Mouse (Mus musculus) liver, adult 2 months (tissue): ENCODE data around the gene Ppp4r3a. TPM values are rescaled to one million over a fixed set of nuclear protein-coding genes. Genes with fewer than 3 reads are reported as not detected.
"Not testable (repeated sequence)": the region's sequence is repeated elsewhere in the genome, so short reads cannot be mapped to it uniquely, and the experiment has no call there.

Experiments
- DNase-seq: peaks from one replicate; pipeline ENCODE4 v3.0.0-alpha.2; 2011; ENCODE audit warnings: low read depth, low spot score; ENCODE audit errors: extremely low read depth
- H3K27ac ChIP-seq: fragments of 200-500 bp; replicated peaks from 2 replicates; pipeline ENCODE4 v1.5.1; 2012; ENCODE audit warnings: low read depth, mild to moderate bottlenecking, control low read depth, inconsistent platforms, low read length; ENCODE audit not compliant: insufficient read depth
- H3K27me3 ChIP-seq: fragments of 200-500 bp; 2 replicates; pipeline ENCODE4 v1.6.1; 2012; ENCODE audit warnings: mild to moderate bottlenecking, moderate library complexity, low read length, inconsistent platforms; ENCODE audit not compliant: control insufficient read depth, insufficient read depth
- H3K36me3 ChIP-seq: fragments of 200-500 bp; 2 replicates; pipeline ENCODE4 v1.6.1; 2012; ENCODE audit warnings: low read length, inconsistent platforms; ENCODE audit not compliant: control insufficient read depth, insufficient read depth
- H3K4me1 ChIP-seq: fragments of 200-500 bp; 2 replicates; pipeline ENCODE4 v1.6.1; 2011; ENCODE audit warnings: low read length; ENCODE audit not compliant: control insufficient read depth, insufficient read depth
- H3K4me3 ChIP-seq: fragments of 200-500 bp; 2 replicates; pipeline ENCODE4 v1.5.1; 2011; ENCODE audit warnings: low read depth, mild to moderate bottlenecking, control low read depth, low read length, moderate library complexity; ENCODE audit not compliant: insufficient read depth
- H3K79me2 ChIP-seq: fragments of 200-500 bp; 2 replicates; pipeline ENCODE4 v1.6.1; 2012; ENCODE audit warnings: inconsistent platforms, mild to moderate bottlenecking, low read length, moderate library complexity; ENCODE audit not compliant: control insufficient read depth, insufficient read depth
- H3K9ac ChIP-seq: fragments of 200-500 bp; 2 replicates; pipeline ENCODE4 v1.6.1; 2012; ENCODE audit warnings: low read depth, mild to moderate bottlenecking, control low read depth, inconsistent platforms, low read length
- CTCF ChIP-seq: fragments of 200-500 bp; IDR thresholded peaks from 2 replicates; pipeline ENCODE4 v1.5.1; 2011; ENCODE audit warnings: low read depth, low read length, control low read depth
- POLR2A ChIP-seq: fragments of 200-500 bp; IDR thresholded peaks from 2 replicates; pipeline ENCODE4 v1.6.1; 2011; ENCODE audit warnings: low read length, control low read depth; ENCODE audit not compliant: insufficient read depth; ENCODE audit errors: extremely low read depth
- WGBS: fragments of 180-500 bp; shearing (Covaris S2); methylation state at CpG from one replicate; pipeline ENCODE4 v1.1.7; 2018; 5-methylcytosine and 5-hydroxymethylcytosine counted together
- polyA plus RNA-seq: library from polyadenylated mRNA; depleted of rRNA; stranded (reverse); fragments of >200 nt; gene quantifications from 2 replicates; pipeline ENCODE4 v1.2.3, GENCODE M21; 2012; rRNA removed
- total RNA-seq: library from RNA; depleted of rRNA; stranded (reverse); fragments of >200 nt; gene quantifications from 2 replicates; pipeline ENCODE4 v1.2.3, GENCODE M21; 2014; rRNA removed

The Ppp4r3a gene
- total RNA-seq (40.7 and 41.9 TPM in 2 replicates), polyA plus RNA-seq (11.6 and 12.2 TPM in 2 replicates)

DNA sequence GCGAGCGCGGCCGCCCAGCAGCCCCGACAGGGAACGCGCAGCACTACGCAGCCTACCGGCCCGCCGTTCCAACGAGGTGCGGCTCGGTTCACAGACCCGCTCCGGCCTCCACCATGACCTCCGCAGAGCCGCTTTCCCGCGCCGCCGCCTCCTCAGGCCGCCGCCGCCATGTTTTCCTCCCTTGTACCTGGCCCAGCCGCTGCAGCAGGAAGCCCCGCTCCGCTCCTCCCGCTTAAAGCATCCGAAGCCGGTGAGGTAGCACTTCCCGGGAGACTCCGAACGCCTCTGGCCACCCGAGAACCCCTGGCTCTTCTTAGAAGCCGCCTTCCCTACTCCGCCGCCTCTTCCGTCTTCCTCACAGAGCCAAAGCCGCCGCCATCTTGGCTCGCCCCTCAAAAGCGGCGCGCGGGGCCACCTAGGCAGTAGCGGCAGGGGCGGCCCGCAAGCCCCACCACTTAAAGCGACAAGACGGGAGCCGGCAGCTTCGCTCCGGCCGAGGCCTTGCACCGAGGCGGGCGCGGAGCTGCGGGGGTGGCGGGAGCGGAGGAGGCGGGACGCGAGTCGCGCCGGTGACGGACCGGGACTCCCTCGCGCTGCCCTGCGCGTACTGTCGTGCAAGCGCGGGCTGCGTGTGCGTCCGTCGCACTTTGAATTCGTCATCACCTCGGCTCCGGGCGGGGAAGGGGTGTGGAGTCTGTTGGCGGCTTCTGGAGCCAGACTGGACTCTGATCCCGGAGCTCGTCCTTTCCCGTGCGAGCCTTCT, at the start of gene Ppp4r3a:
Gene Ppp4r3a (minus strand): TSS at position 627 of the 763 bp plus-strand sequence.
- H3K36me3 ChIP-seq = no peaks in the 10 kb centered on the region
- no peaks in the 10 kb centered on the region for H3K27me3 ChIP-seq
- TF ChIP-seq POLR2A = peak; percentile 56; the same call in 1 of the 2 replicates
- TF ChIP-seq CTCF = no peak
- peak; percentile 94 for DNase-seq
- peaks cover 11% of the 10 kb centered on the region for H3K4me1 ChIP-seq
- peak within 1 kb of the TSS; percentile 99 for H3K9ac ChIP-seq
- WGBS = under 1% methylated on average over 86 of the region's 90 CpGs
- peak within 1 kb of the TSS; percentile 96 for H3K27ac ChIP-seq
- H3K79me2 ChIP-seq = peaks cover 23% of the 10 kb centered on the region
- peak within 1 kb of the TSS; percentile 99 for H3K4me3 ChIP-seq

DNA sequence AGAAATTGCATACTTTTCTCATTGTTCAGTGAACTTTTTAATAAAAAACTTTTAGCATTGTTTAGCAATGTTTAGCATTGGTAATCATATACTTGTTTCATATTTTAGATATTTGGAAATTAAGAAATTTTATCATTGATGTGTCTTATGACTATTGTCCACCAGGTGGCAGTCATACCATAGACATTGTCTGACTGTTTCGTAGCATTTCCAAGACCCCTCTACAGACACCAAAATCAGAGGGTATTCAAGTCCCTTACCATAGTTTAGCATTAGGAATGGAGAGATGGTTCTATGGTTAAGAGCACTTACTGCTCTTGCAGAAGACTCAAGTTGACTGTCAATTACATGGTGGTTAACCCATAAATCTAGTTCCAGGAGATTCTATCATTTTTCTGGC, 39.5 kb upstream of the Ppp4r3a start:
- no peaks in the 10 kb centered on the region for H3K4me1 ChIP-seq
- TF ChIP-seq CTCF = peak; percentile 38
- no peak for TF ChIP-seq POLR2A
- no peak overlapping the region for H3K4me3 ChIP-seq
- H3K79me2 ChIP-seq = no peaks in the 10 kb centered on the region
- peak; percentile 8 for DNase-seq
- H3K9ac ChIP-seq = no peak overlapping the region
- H3K36me3 ChIP-seq = no peaks in the 10 kb centered on the region
- H3K27ac ChIP-seq = no peak overlapping the region
- WGBS = 20% methylated on average over 1 of the region's 1 CpGs
- H3K27me3 ChIP-seq = no peaks in the 10 kb centered on the region

DNA sequence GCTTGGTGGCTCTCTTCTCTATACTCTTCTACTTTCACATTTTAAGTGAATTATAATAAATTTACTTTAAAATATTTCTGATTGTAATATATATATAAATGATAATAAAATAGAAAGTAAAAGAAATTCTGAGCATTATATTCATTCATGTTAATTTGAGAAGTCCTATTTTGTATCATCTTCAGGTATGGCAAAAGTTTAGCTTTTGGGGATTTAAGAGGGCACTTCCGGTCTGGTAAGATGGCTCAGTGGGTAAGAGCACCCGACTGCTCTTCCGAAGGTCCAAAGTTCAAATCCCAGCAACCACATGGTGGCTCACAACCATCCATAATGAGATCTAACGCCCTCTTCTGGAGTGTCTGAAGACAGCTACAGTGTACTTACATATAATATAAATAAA, 38.6 kb upstream of the Ppp4r3a start:
- not testable (repeated sequence) for H3K27me3 ChIP-seq, H3K4me1 ChIP-seq, H3K36me3 ChIP-seq, H3K79me2 ChIP-seq, H3K9ac ChIP-seq, DNase-seq, H3K4me3 ChIP-seq, H3K27ac ChIP-seq
- 65% methylated on average over 4 of the region's 4 CpGs for whole genome bisulfite sequencing

DNA sequence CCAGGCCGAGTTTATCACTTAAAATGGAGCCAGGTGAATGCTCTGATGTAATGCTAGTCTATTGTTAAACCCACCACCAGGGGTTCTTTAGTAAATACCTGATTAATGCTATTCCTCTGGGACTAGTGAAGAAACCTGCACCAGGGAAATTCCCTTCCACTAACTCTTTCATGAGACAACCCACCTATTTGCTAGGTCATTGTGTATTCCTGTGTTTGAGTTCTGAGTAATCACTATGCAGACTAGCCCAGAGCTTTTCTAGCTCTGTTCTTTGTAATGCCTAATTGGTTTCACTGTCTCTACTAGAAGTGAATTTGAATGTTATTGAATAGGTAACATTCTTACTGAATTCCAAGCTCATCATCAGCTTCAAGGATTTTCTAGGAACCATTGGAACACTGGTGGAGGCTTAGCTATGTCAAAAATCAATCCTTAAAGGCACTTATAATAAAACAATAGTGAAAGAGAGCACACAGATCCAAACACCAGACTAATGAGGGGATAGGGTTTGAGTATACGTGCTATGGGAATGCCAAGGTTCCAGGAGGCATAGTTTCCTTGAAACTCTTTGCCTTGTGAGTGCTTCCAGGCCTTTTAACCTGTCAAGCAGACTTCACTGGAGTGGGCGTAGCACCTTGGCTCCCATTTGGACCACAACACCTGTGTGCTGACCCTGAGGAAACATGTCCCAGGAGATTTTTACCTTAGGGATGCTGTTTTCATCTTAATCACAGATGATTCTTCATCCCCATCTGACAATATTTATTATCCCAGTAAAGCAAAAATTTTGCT, 26.5 kb upstream of the Ppp4r3a start:
- H3K36me3 ChIP-seq, H3K4me3 ChIP-seq, H3K9ac ChIP-seq, H3K27ac ChIP-seq, H3K4me1 ChIP-seq, DNase-seq, H3K27me3 ChIP-seq, H3K79me2 ChIP-seq: not testable (repeated sequence)
- 84% methylated on average over 3 of the region's 3 CpGs for WGBS

DNA sequence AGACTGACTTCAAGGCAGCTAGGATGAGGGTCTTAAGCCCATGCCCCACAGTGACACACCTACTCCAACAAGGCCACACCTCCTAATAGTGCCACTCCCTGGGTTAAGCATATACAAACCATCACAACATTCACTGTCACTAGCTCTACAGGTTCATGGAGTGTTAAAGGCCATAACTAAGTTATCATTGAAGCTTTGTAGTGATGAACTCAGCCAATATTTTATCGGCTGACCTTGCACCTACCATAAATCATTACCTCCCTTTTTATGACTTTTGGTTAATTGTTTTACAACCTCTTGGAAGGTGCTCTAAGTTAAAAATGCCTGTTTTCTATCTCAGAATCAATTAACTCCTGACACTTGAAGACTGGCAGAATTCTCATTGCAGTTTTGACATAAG, 24.2 kb upstream of the Ppp4r3a start:
- no peak overlapping the region for H3K4me3 ChIP-seq
- 100% methylated on average over 1 of the region's 1 CpGs for WGBS
- DNase-seq = no peak
- TF ChIP-seq POLR2A (no peak), CTCF (no peak)
- no peak overlapping the region for H3K27ac ChIP-seq
- H3K4me1 ChIP-seq = no peaks in the 10 kb centered on the region
- H3K36me3 ChIP-seq = no peaks in the 10 kb centered on the region
- H3K9ac ChIP-seq = no peak overlapping the region
- H3K27me3 ChIP-seq = no peaks in the 10 kb centered on the region
- no peaks in the 10 kb centered on the region for H3K79me2 ChIP-seq

DNA sequence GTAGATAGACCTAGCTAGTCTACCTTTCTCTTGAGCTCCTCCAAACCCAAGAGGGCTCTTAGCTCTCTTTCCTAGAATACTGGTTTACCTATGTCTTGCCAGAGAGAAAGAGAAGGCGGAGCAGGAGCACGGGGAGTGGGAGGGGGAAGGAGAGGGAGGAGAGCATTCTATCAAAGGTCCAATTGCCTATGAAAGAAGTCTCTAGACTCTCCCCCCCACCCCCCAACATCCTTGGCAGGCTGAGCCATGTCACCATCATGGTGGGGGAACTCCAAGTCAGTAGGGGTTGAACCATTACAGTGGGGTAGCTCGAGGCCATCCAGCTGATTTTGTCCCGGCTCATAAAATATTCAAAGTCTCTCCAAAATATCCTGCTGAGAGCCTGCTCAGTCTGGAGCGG, 22.1 kb upstream of the Ppp4r3a start:
- no peak overlapping the region for H3K4me3 ChIP-seq
- H3K36me3 ChIP-seq = no peaks in the 10 kb centered on the region
- DNase-seq = no peak
- no peak overlapping the region for H3K9ac ChIP-seq
- H3K4me1 ChIP-seq = no peaks in the 10 kb centered on the region
- WGBS = 79% methylated on average over 5 of the region's 5 CpGs
- H3K27ac ChIP-seq = no peak overlapping the region
- no peaks in the 10 kb centered on the region for H3K79me2 ChIP-seq
- TF ChIP-seq CTCF (no peak), POLR2A (no peak)
- no peaks in the 10 kb centered on the region for H3K27me3 ChIP-seq
